Mouse (Mus musculus) forebrain, embryonic 14.5 days (tissue): ENCODE measurements around the gene Dok5. TPM values are rescaled to one million over a fixed set of nuclear protein-coding genes. Genes with fewer than 3 reads are reported as not detected.

Experiments used
- ATAC-seq: fragments of 200-750 bp; cut with Nextera tagmentation; 2 replicates; pipeline ENCODE4 v1.8.0; 2017; ENCODE audit warnings: mild to moderate bottlenecking, moderate library complexity
- DNase-seq: peaks from one replicate; pipeline ENCODE4 v3.0.0-alpha.2; 2015; ENCODE audit warnings: low spot score
- H3K27ac ChIP-seq: fragments of 300-500 bp; sonication (generic); 2 replicates; pipeline ENCODE4 v1.5.1; 2014; ENCODE audit warnings: low read depth, mild to moderate bottlenecking, control low read depth, low read length, moderate library complexity
- H3K27me3 ChIP-seq: fragments of 300-500 bp; sonication (generic); replicated peaks from 2 replicates; pipeline ENCODE4 v1.6.1; 2014; ENCODE audit warnings: low read length, control low read depth, mixed read lengths; ENCODE audit not compliant: control insufficient read depth, insufficient read depth
- H3K36me3 ChIP-seq: fragments of 300-500 bp; sonication (generic); 2 replicates; pipeline ENCODE4 v1.6.1; 2014; ENCODE audit warnings: low read length, control low read depth; ENCODE audit not compliant: control insufficient read depth, insufficient read depth
- H3K4me1 ChIP-seq: fragments of 300-500 bp; sonication (generic); 2 replicates; pipeline ENCODE4 v1.6.1; 2014; ENCODE audit warnings: antibody characterized with exemption, low read length, control low read depth; ENCODE audit not compliant: control insufficient read depth, insufficient read depth
- H3K4me2 ChIP-seq: fragments of 300-500 bp; sonication (generic); 2 replicates; pipeline ENCODE4 v1.6.1; 2014; ENCODE audit warnings: mild to moderate bottlenecking, control low read depth, low read length
- H3K4me3 ChIP-seq: fragments of 300-500 bp; sonication (generic); 2 replicates; pipeline ENCODE4 v1.5.1; 2014; ENCODE audit warnings: low read depth, low read length, control low read depth
- H3K9ac ChIP-seq: fragments of 300-500 bp; sonication (generic); 2 replicates; pipeline ENCODE4 v1.6.1; 2014; ENCODE audit warnings: mild to moderate bottlenecking, low read length, control low read depth, moderate library complexity
- H3K9me3 ChIP-seq: fragments of 300-500 bp; sonication (generic); replicated peaks from 2 replicates; pipeline ENCODE4 v1.6.1; 2016; ENCODE audit warnings: low read length, control low read depth, mixed read lengths; ENCODE audit not compliant: control insufficient read depth
- WGBS: fragments of 180-500 bp; shearing (Covaris S2); extraction: QIAGEN DNeasy Blood & Tissue Kit; methylation state at CpG from one replicate; pipeline ENCODE4 v1.1.7; 2014; 5-methylcytosine and 5-hydroxymethylcytosine counted together
- polyA plus RNA-seq: library from polyadenylated mRNA; unstranded; fragments of >200 nt; fragmentation: Nextera tagmentation; extraction: Ambion mirVana; gene quantifications from 2 replicates; pipeline ENCODE4 v1.2.1, GENCODE M21; 2014

The Dok5 gene
- polyA plus RNA-seq, 1 experiment from 2014 or later: 41.8 TPM

DNA sequence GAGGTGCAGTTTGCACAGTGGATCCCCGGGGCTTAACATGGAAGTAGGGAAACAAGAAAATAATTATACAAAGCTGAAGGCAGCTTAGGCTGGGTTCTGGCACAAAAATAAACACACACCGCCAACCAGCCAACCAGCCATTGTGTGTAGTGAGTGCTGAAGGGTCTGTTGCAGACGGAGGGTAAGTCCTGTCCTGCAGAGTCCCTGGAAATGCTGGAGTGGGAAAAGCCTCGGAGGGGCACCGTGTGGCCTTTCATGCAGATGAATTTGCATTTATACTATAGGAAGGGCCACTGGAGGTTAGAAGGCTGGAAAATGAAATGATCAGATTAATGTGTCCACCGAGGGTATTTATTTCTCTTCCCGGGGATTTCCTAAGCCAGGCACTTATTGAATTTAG, 97.2 kb downstream of the Dok5 start:
- ATAC-seq (peak; percentile 40; the same call in 1 of the 2 replicates), DNase-seq (peak; percentile 53)
- no peaks in the 10 kb centered on the region for H3K27me3 ChIP-seq
- no peak overlapping the region for H3K4me3 ChIP-seq
- 50% methylated on average over 7 of the region's 7 CpGs for WGBS
- H3K27ac ChIP-seq: peak overlapping the region; percentile 52; the same call in 1 of the 2 replicates
- no peak overlapping the region for H3K9ac ChIP-seq
- no peaks in the 10 kb centered on the region for H3K9me3 ChIP-seq
- no peak overlapping the region for H3K4me2 ChIP-seq
- peaks cover 5% of the 10 kb centered on the region; the same call in 1 of the 2 replicates for H3K4me1 ChIP-seq
- peaks cover 3% of the 10 kb centered on the region; the same call in 1 of the 2 replicates for H3K36me3 ChIP-seq

DNA sequence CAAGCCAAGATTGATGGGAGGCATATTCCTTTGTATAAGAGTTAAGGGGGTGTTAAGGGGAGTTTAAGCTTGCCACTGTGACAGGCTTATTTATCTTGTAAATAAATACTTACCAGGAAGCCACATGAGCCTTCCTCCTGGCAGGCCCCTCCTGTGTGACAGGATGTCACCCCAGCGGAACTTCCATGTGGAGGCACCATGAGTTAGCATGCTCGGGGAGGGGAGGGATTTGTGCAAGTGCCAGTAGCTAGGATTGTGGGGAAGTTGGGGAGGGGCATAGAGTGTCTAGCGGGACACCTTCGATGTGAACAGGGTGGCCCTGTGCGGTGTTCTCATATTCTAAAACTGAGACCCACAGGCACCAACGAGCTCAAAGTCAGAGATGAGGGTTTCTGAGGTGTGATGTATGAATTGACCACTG, 97.6 kb downstream of the Dok5 start:
- Histone ChIP-seq H3K27ac (no peak overlapping the region), H3K4me2 (no peak overlapping the region), H3K9me3 (no peaks in the 10 kb centered on the region), H3K36me3 (peaks cover 3% of the 10 kb centered on the region; the same call in 1 of the 2 replicates), H3K4me1 (peaks cover 5% of the 10 kb centered on the region; the same call in 1 of the 2 replicates), H3K27me3 (no peaks in the 10 kb centered on the region), H3K9ac (no peak overlapping the region), H3K4me3 (no peak overlapping the region)
- WGBS: 88% methylated on average over 6 of the region's 6 CpGs
- ATAC-seq (0 out of 2 replicates have a peak, but pooled peaks have one; percentile 12), DNase-seq (peak; percentile 37)

DNA sequence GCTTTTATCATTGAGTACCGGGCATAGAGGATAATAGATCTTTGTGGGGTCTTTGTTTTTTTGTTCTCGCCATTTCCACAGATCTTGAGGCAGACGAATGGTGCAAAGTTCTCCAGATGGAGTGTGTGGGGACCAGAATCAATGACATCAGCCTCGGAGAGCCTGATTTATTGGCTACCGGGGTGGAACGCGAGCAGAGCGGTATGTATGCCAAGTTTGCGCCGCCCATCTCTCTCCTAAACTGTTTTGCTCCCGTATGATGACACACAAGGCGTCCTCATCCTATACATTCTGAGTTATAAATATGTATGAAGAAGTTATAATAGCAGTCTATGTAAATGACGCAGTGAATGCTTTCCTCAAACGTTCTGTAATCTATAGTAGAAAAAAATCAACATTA, 98.4 kb downstream of the Dok5 start:
- no peak for ATAC-seq

DNA sequence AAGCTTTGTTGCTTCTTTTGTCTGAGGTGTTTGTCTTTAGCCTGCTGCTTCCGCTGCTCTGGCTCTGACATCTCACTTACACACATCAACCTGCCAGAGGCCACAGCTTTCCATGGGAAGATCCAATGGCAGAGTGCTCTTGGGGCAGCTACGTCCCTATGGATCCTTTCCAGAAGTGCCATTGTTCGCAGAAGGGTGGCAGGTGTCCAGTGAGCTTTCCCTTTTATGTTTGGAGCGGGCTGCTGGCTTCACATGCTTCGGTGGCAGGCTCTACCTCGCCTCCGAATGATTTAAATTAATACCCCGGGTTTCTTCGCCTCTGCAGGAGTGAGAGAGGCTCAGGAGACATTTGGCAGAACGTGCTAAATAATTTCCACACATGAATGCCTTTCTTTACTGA, 105.3 kb downstream of the Dok5 start:
- Histone ChIP-seq H3K4me2 (no peak overlapping the region), H3K9me3 (no peaks in the 10 kb centered on the region), H3K4me3 (no peak overlapping the region), H3K36me3 (peaks cover 3% of the 10 kb centered on the region; the same call in 1 of the 2 replicates), H3K27me3 (no peaks in the 10 kb centered on the region), H3K4me1 (peaks cover 27% of the 10 kb centered on the region), H3K27ac (peak overlapping the region; percentile 78), H3K9ac (no peak overlapping the region)
- 13% methylated on average over 10 of the region's 10 CpGs for WGBS
- ATAC-seq (peak; percentile 71), DNase-seq (peak; percentile 88)

More for the DNA sequence above, 98.4 kb downstream of the Dok5 start:
- 76% methylated on average over 14 of the region's 14 CpGs for WGBS
- no peaks in the 10 kb centered on the region for H3K27me3 ChIP-seq
- peaks cover 3% of the 10 kb centered on the region; the same call in 1 of the 2 replicates for H3K36me3 ChIP-seq
- H3K4me2 ChIP-seq: no peak overlapping the region
- no peak overlapping the region for H3K9ac ChIP-seq
- H3K9me3 ChIP-seq: no peaks in the 10 kb centered on the region
- no peak overlapping the region for H3K4me3 ChIP-seq
- H3K27ac ChIP-seq: no peak overlapping the region
- H3K4me1 ChIP-seq: peaks cover 5% of the 10 kb centered on the region; the same call in 1 of the 2 replicates
- DNase-seq: no peak

DNA sequence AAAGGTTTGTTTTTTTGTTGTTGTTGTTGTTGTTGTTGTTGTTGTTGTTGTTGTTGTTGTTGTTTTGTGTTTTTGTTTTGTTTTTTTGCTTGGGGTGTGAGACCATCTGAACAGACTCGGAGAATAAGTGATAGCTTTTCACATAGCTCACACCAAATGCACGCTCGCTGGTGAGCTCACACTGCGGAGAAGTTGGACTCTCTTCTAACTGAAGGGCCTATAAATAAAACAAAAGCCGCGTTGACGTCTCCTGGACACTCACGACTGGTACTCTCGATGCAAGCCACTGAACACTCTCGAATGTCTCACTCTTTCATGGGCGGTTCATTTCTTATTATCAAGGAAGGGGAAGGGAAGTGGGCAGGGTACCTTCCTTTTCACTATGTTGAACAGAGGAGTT, 105.8 kb downstream of the Dok5 start:
- Histone ChIP-seq H3K27ac (peak overlapping the region; percentile 78), H3K4me2 (no peak overlapping the region), H3K9me3 (no peaks in the 10 kb centered on the region), H3K4me3 (no peak overlapping the region), H3K27me3 (no peaks in the 10 kb centered on the region), H3K4me1 (peaks cover 28% of the 10 kb centered on the region), H3K36me3 (peaks cover 3% of the 10 kb centered on the region; the same call in 1 of the 2 replicates), H3K9ac (no peak overlapping the region)
- DNase-seq: peak; percentile 52
- WGBS: 27% methylated on average over 11 of the region's 11 CpGs
- ATAC-seq: peak; percentile 33

DNA sequence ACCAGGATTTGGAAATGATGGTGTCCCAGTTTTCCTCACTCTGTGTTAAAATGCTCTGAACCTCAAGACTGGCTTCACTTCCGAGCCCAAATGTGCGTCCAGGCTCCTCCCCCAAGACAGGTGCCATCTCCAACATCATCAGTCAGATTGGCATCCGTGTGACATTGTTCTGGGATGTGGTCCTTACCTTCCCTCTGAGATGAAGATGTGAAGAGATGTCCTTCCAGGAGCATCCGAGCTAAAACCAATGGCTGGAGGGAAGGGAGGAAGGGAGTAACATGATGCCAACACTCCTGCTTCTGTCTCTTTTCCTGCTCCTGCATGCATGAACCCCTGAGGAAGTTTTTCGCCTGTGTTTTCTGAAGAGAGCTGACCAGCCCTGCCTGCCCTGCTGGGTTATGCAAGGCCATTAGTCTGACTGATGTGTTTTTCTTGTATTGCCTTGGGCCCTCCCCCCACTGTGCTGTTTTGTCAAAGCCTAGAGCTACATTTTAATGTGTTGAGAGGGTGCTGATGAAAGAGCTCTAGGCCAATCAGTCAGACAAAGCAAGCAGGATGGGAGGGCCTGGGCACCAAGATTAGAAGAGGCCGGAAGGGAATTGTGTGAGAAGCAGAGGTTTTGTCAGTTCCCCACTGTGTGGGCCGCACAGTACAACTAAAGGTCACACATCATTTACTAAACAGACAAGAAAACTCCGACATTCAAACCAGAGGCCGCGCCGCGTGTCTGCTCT, 106.4 kb downstream of the Dok5 start:
- Histone ChIP-seq H3K4me3 (no peak overlapping the region), H3K27ac (peak overlapping the region; percentile 78), H3K36me3 (peaks cover 3% of the 10 kb centered on the region; the same call in 1 of the 2 replicates), H3K4me1 (peaks cover 28% of the 10 kb centered on the region), H3K9me3 (no peaks in the 10 kb centered on the region), H3K27me3 (no peaks in the 10 kb centered on the region), H3K4me2 (no peak overlapping the region), H3K9ac (no peak overlapping the region)
- DNase-seq (peak; percentile 80), ATAC-seq (peak; percentile 84)
- WGBS: 6% methylated on average over 12 of the region's 12 CpGs

DNA sequence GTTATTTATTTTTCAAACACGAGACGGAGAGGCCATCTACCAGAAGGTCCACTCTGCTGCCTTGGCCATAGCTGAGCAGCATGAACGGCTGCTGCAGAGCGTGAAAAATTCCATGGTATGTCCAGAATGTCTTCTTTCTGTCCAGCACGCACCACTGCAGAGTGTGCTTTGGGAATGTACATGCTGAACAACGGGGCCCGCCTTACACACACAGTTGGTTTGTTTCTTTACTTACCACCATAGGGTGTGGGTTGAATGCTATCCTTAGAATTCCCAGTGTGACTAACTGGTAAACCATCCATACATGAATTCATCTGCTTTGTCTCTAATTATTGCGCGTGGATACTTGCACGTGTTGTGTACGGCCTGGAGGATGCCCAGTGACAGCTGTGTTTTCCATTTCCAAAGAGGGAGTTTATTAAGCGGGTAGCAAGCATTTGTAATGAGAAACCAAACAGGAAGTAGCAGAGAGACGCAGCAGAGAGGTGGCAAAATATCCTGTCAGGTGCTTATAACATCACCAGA, 109.9 kb downstream of the Dok5 start:
- H3K9me3 ChIP-seq: no peaks in the 10 kb centered on the region
- H3K27ac ChIP-seq: no peak overlapping the region
- ATAC-seq: no peak
- DNase-seq: peak; percentile 47
- peaks cover 25% of the 10 kb centered on the region for H3K4me1 ChIP-seq
- H3K4me3 ChIP-seq: no peak overlapping the region
- no peaks in the 10 kb centered on the region for H3K27me3 ChIP-seq
- 56% methylated on average over 13 of the region's 13 CpGs for WGBS
- H3K36me3 ChIP-seq: no peaks in the 10 kb centered on the region
- H3K9ac ChIP-seq: no peak overlapping the region
- no peak overlapping the region for H3K4me2 ChIP-seq

DNA sequence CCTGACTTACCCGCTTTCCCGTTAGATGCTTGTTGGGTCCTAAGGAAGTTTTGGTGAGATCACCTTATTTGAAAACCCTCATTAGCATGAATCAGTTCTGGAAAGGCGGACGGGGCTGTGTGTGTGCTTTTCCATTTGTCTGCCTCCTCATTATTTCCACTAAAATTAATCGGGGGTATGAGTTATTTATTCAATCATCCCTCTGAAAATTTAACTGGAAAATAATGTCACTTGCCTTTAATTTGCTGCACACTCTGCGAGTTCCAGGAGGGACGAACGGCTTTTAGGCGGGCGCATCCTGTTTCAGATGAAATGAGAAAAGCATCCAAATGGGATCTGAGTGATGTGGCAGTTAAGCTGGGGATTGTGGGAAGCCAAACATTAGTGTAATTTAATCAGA, 113.9 kb downstream of the Dok5 start:
- H3K4me2 ChIP-seq: no peak overlapping the region
- WGBS: 26% methylated on average over 10 of the region's 10 CpGs

DNA sequence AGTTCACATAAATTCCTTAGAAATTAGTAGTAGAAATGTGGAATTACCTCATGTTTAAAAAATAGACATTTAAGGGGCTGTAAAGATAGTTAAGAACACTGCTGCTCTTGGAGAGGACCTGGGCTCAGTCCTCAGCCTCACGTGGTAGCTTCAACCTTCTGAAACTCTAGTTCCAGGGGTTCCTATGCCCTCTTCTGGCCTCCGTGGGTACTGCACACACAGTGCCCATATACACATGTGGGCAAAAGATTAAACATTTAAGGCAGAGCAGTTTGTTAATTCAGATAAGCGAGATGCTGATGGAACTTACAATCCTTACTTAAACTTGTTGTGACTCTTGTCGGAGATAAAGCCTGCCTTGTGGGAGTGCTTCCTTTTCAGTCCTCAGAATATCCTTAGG, 118.5 kb downstream of the Dok5 start:
- Histone ChIP-seq H3K27ac (no peak overlapping the region), H3K4me3 (no peak overlapping the region), H3K4me1 (peaks cover 4% of the 10 kb centered on the region; the same call in 1 of the 2 replicates), H3K36me3 (no peaks in the 10 kb centered on the region), H3K27me3 (no peaks in the 10 kb centered on the region), H3K9ac (no peak overlapping the region), H3K9me3 (no peaks in the 10 kb centered on the region), H3K4me2 (no peak overlapping the region)
- DNase-seq (no peak), ATAC-seq (no peak)
- 96% methylated on average over 4 of the region's 4 CpGs for WGBS

More for the DNA sequence above, 113.9 kb downstream of the Dok5 start:
- no peaks in the 10 kb centered on the region for H3K36me3 ChIP-seq
- H3K4me3 ChIP-seq: no peak overlapping the region
- DNase-seq (peak; percentile 51), ATAC-seq (no peak)
- H3K27ac ChIP-seq: no peak overlapping the region
- no peak overlapping the region for H3K9ac ChIP-seq
- H3K9me3 ChIP-seq: no peaks in the 10 kb centered on the region
- H3K27me3 ChIP-seq: no peaks in the 10 kb centered on the region
- peaks cover 9% of the 10 kb centered on the region for H3K4me1 ChIP-seq
